Mouse (Mus musculus): ENCODE results near the gene Spo11.

DNA sequence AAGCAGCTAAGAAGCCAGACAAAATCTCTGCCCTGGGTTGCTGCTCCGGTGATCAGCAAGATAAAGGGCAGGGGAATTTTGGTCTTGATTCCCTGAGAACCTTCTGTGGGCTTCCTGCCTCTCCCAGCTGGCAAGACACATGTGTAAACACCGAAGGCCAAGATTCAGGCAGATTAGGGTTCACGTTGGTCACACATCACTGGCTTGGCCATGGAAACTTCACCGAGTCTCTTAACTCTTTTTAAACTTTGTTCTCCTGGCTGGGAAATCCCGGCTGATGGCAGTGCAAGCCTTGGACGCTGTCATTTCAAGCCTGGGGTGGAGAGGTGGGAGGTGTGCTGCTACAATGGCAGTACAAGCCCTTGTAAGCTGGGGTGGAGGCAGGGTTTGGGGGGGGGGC lies 16.3 kb upstream of the Spo11 start:
- TF ChIP-seq CTCF (IDR thresholded peaks at IDR 0.05; ENCODE audit: low read depth): no peak
- TF ChIP-seq EP300 (IDR thresholded peaks at IDR 0.05; ENCODE audit: low read depth): no peak
